Mouse (Mus musculus) hindbrain, embryonic 11.5 days (tissue): ENCODE results near the gene Dop1a. TPM values are rescaled to one million over a fixed set of nuclear protein-coding genes. Genes with fewer than 3 reads are reported as not detected.
A peak's percentile ranks its signal among the peaks of the same experiment; 100 is the strongest.

Experiments
- ATAC-seq: fragments of 200-750 bp; cut with Nextera tagmentation; 2 replicates; pipeline ENCODE4 v1.8.0; 2017; ENCODE audit warnings: mild to moderate bottlenecking, moderate TSS enrichment, moderate library complexity; ENCODE audit not compliant: low FRiP score
- DNase-seq: peaks from one replicate; pipeline ENCODE4 v3.0.0-alpha.2; 2015; ENCODE audit warnings: low spot score
- H3K27ac ChIP-seq: fragments of 300-500 bp; sonication (generic); 2 replicates; pipeline ENCODE4 v1.5.1; 2014; ENCODE audit warnings: mild to moderate bottlenecking, low read depth, low read length
- H3K27me3 ChIP-seq: fragments of 300-500 bp; sonication (generic); 2 replicates; pipeline ENCODE4 v1.6.1; 2014; ENCODE audit warnings: mild to moderate bottlenecking, low read length, moderate library complexity, mixed read lengths; ENCODE audit not compliant: control insufficient read depth, insufficient read depth
- H3K36me3 ChIP-seq: fragments of 300-500 bp; sonication (generic); 2 replicates; pipeline ENCODE4 v1.6.1; 2014; ENCODE audit warnings: mild to moderate bottlenecking, low read length, moderate library complexity, mixed read lengths; ENCODE audit not compliant: control insufficient read depth, insufficient read depth
- H3K4me1 ChIP-seq: fragments of 300-500 bp; sonication (generic); replicated peaks from 2 replicates; pipeline ENCODE4 v1.6.1; 2014; ENCODE audit warnings: low read length, mixed read lengths; ENCODE audit not compliant: control insufficient read depth, insufficient read depth
- H3K4me2 ChIP-seq: fragments of 300-500 bp; sonication (generic); replicated peaks from 2 replicates; pipeline ENCODE4 v1.6.1; 2014; ENCODE audit warnings: mild to moderate bottlenecking, low read depth, low read length
- H3K4me3 ChIP-seq: fragments of 300-500 bp; sonication (generic); 2 replicates; pipeline ENCODE4 v1.5.1; 2014; ENCODE audit warnings: low read depth, low read length
- H3K9ac ChIP-seq: fragments of 300-500 bp; sonication (generic); 2 replicates; pipeline ENCODE4 v1.6.1; 2014; ENCODE audit warnings: low read depth, low read length
- H3K9me3 ChIP-seq: fragments of 300-500 bp; sonication (generic); 2 replicates; pipeline ENCODE4 v1.6.1; 2016; ENCODE audit warnings: low read length; ENCODE audit not compliant: control insufficient read depth
- WGBS: fragments of 180-500 bp; shearing (Covaris S2); extraction: QIAGEN DNeasy Blood & Tissue Kit; methylation state at CpG from one replicate; pipeline ENCODE4 v1.1.7; 2014; 5-methylcytosine and 5-hydroxymethylcytosine counted together
- polyA plus RNA-seq: library from polyadenylated mRNA; unstranded; fragments of >200 nt; fragmentation: Nextera tagmentation; extraction: Ambion mirVana; gene quantifications from 2 replicates; pipeline ENCODE4 v1.2.1, GENCODE M21; 2014

The Dop1a gene
- polyA plus RNA-seq, 1 experiment from 2014 or later: 25.3 TPM

- H3K9me3 ChIP-seq: no peaks in the 10 kb centered on the region
- H3K4me2 ChIP-seq: no peak overlapping the region
- no peak overlapping the region for H3K9ac ChIP-seq
- H3K27me3 ChIP-seq: no peaks in the 10 kb centered on the region
- H3K4me1 ChIP-seq: no peaks in the 10 kb centered on the region
- no peak for DNase-seq
- no peak overlapping the region for H3K27ac ChIP-seq
- 97% methylated on average over 3 of the region's 3 CpGs for WGBS
- no peak overlapping the region for H3K4me3 ChIP-seq
- no peak for ATAC-seq
- H3K36me3 ChIP-seq: peaks cover 6% of the 10 kb centered on the region; the same call in 1 of the 2 replicates
Observed at GRCm38 (mm10) chr9:86560543-86560942, 93.6 kb downstream of the Dop1a start.

GRCm38 (mm10) chr9:86569314-86569910 is 102.5 kb downstream of the Dop1a start:
- 0 out of 2 replicates have a peak, but pooled peaks cover 4% of the 10 kb centered on the region for H3K36me3 ChIP-seq
- ATAC-seq: no peak
- H3K4me2 ChIP-seq: no peak overlapping the region

DNA sequence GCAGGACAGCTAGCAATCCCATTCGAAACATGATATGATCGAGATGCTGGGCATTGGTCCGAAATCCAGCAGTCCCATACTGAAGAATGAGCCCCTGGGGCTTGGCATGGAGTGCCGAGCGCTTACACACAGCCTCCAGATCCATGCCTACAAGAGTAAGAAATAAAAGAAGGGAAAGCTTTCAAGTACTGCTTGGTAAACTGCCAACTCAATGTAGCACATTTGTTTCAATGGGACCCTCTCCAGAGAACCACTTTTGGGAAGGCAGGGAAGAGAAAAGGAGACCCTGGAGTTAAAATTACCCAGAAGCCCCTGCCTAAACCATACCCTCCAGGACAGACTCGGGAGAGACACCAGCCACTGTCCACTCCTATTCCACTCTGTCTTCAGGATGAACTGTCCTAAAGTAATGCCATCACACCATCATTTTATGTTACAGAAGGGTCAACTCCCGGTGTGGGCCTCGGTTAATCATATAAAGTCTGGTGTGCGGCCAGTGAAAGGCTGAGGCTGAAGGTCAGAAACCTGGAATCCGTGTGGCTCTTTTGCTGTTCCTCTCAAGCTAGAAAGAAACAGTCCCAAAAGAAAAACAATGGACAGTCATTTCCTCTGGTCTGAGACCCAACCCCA is 103.4 kb downstream of the Dop1a start:
- DNase-seq (no peak), ATAC-seq (no peak)
- H3K27ac ChIP-seq: no peak overlapping the region
- 83% methylated on average over 10 of the region's 10 CpGs for WGBS
- no peaks in the 10 kb centered on the region for H3K4me1 ChIP-seq
- H3K4me3 ChIP-seq: no peak overlapping the region
- H3K36me3 ChIP-seq: no peaks in the 10 kb centered on the region
- no peak overlapping the region for H3K9ac ChIP-seq
- H3K27me3 ChIP-seq: no peaks in the 10 kb centered on the region
- peak overlapping the region; percentile 37; the same call in 1 of the 2 replicates for H3K4me2 ChIP-seq
- no peaks in the 10 kb centered on the region for H3K9me3 ChIP-seq

More at GRCm38 (mm10) chr9:86569314-86569910, 102.5 kb downstream of the Dop1a start:
- H3K9ac ChIP-seq: no peak overlapping the region
- no peaks in the 10 kb centered on the region for H3K4me1 ChIP-seq
- no peak overlapping the region for H3K4me3 ChIP-seq
- H3K27ac ChIP-seq: no peak overlapping the region
- H3K9me3 ChIP-seq: no peaks in the 10 kb centered on the region
- WGBS: 84% methylated on average over 3 of the region's 3 CpGs
- no peak for DNase-seq
- H3K27me3 ChIP-seq: no peaks in the 10 kb centered on the region

DNA sequence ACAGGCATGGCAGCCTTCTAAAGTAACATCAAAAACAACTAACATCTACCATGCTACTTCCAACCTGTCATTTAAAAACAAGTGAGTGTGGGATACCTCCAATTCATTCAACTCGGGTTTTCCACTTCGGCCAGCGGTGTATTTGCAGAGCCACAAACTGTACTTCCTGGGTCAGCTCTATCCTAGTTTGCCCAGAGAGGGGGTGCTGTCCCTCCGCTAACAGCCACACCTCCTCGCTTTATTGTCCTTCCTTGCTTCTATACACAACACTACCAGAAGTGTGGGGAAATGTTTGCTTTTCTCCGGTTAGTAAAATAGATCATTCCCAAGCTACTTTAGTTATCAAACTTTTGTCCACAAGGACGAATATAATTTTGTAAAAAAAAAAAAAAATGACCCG is 104.0 kb downstream of the Dop1a start:
- ATAC-seq (no peak), DNase-seq (no peak)
- H3K9me3 ChIP-seq: no peaks in the 10 kb centered on the region
- peak overlapping the region; percentile 72 for H3K4me3 ChIP-seq
- no peaks in the 10 kb centered on the region for H3K36me3 ChIP-seq
- H3K4me1 ChIP-seq: no peaks in the 10 kb centered on the region
- H3K4me2 ChIP-seq: peak overlapping the region; percentile 37
- H3K27ac ChIP-seq: no peak overlapping the region
- 18% methylated on average over 8 of the region's 8 CpGs for WGBS
- H3K27me3 ChIP-seq: no peaks in the 10 kb centered on the region
- no peak overlapping the region; the same call in 1 of the 2 replicates for H3K9ac ChIP-seq

- H3K36me3 ChIP-seq: no peaks in the 10 kb centered on the region
- H3K9me3 ChIP-seq: no peaks in the 10 kb centered on the region
Observed at GRCm38 (mm10) chr9:86571540-86572135, 104.7 kb downstream of the Dop1a start, which contains the start of the genes Pgm3 and Rwdd2a. Pgm3 (minus strand) TSS chr9:86571842. Rwdd2a (plus strand) TSS chr9:86571991.

GRCm38 (mm10) chr9:86572196-86572595 is 105.2 kb downstream of the Dop1a start:
- no peaks in the 10 kb centered on the region for H3K36me3 ChIP-seq
- no peak for DNase-seq
- no peak for ATAC-seq
- peak overlapping the region; percentile 72 for H3K4me3 ChIP-seq
- H3K4me2 ChIP-seq: peak overlapping the region; percentile 99
- no peaks in the 10 kb centered on the region for H3K27me3 ChIP-seq
- H3K9ac ChIP-seq: peak overlapping the region; percentile 54
- no peaks in the 10 kb centered on the region for H3K4me1 ChIP-seq
- WGBS: 2% methylated on average over 25 of the region's 25 CpGs
- H3K27ac ChIP-seq: no peak overlapping the region
- no peaks in the 10 kb centered on the region for H3K9me3 ChIP-seq

More at GRCm38 (mm10) chr9:86571540-86572135, 104.7 kb downstream of the Dop1a start, which contains the start of the genes Pgm3 and Rwdd2a:
- Histone ChIP-seq H3K4me1 (no peaks in the 10 kb centered on the region), H3K4me2 (peak within 1 kb of the TSS; percentile 99), H3K27me3 (no peaks in the 10 kb centered on the region), H3K27ac (peak within 1 kb of the TSS; percentile 36; the same call in 1 of the 2 replicates), H3K9ac (peak within 1 kb of the TSS; percentile 65), H3K4me3 (peak within 1 kb of the TSS; percentile 72)
- DNase-seq (peak; percentile 97), ATAC-seq (peak; percentile 99)
- under 1% methylated on average over 56 of the region's 59 CpGs for WGBS

- H3K4me3 ChIP-seq: peak overlapping the region; percentile 72
- no peaks in the 10 kb centered on the region for H3K27me3 ChIP-seq
- ATAC-seq (0 out of 2 replicates have a peak, but pooled peaks have one; percentile 15), DNase-seq (peak; percentile 88)
- H3K9me3 ChIP-seq: no peaks in the 10 kb centered on the region
- peak overlapping the region; percentile 99 for H3K4me2 ChIP-seq
- H3K4me1 ChIP-seq: no peaks in the 10 kb centered on the region
- WGBS: 8% methylated on average over 13 of the region's 13 CpGs
- no peak overlapping the region for H3K9ac ChIP-seq
- no peaks in the 10 kb centered on the region for H3K36me3 ChIP-seq
- H3K27ac ChIP-seq: no peak overlapping the region
Observed at GRCm38 (mm10) chr9:86572636-86573291, 105.8 kb downstream of the Dop1a start.

GRCm38 (mm10) chr9:86573616-86574303 is 106.8 kb downstream of the Dop1a start:
- H3K4me3 ChIP-seq: no peak overlapping the region
- ATAC-seq (no peak), DNase-seq (no peak)
- WGBS: 85% methylated on average over 20 of the region's 20 CpGs
- H3K9me3 ChIP-seq: no peaks in the 10 kb centered on the region
- no peaks in the 10 kb centered on the region for H3K27me3 ChIP-seq
- no peak overlapping the region for H3K4me2 ChIP-seq
- H3K4me1 ChIP-seq: no peaks in the 10 kb centered on the region
- no peak overlapping the region for H3K9ac ChIP-seq
- H3K36me3 ChIP-seq: no peaks in the 10 kb centered on the region
- no peak overlapping the region for H3K27ac ChIP-seq
